Mouse (Mus musculus) left cerebral cortex, adult 8-10 months (tissue): ENCODE measurements at regions not wholly inside any gene's neighbourhood (a gene's known extent, or its start where the extent isn't known, plus 50 kb on each side); places are given as distances from the start of the nearest gene placed in this dataset.
A peak's percentile ranks its signal among the peaks of the same experiment; 100 is the strongest.

ENCODE experiments used
- DNase-seq, 2 experiments: peaks; one replicate each; pipeline ENCODE4 v3.0.0; 2022; ENCODE audit warnings: low spot score in 2 of 2

DNA sequence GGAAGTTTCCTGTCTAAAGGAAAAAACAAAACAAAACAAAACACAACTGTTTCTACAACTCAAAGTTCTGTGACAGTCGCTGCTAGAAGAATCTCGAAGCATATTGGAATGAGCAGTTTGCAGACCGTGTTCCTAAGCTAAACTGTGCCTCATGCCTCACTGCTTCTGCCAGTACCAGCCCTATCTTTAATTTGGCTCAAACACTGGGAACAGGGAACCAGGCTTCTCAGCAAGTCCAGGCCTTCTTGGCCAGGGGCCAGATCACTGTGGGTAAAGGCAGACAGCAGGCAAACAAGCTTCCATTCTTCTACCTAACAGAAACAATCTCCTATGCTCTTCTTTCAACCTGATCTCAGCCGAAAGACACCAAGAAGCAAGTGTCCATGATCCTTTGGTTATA lies 56.5 kb downstream of the Tmsb4x start:
- peak in 1 of 2 experiments; percentile 25 for DNase-seq

GRCm38 (mm10) chrX:167151341-167151740 lies 57.8 kb downstream of the Tmsb4x start:
- DNase-seq = no peak

- no peak for DNase-seq
Observed at GRCm38 (mm10) chrX:167149400-167149799, 59.7 kb downstream of the Tmsb4x start.

GRCm38 (mm10) chrX:167146513-167147360 lies 62.4 kb downstream of the Tmsb4x start:
- DNase-seq = peak in 1 of 2 experiments; percentile 46

- DNase-seq = no peak
Observed at GRCm38 (mm10) chrX:167145508-167146182, 63.5 kb downstream of the Tmsb4x start.

- no peak for DNase-seq
Observed at GRCm38 (mm10) chrX:167139110-167139509, 70.0 kb downstream of the Tmsb4x start.

DNA sequence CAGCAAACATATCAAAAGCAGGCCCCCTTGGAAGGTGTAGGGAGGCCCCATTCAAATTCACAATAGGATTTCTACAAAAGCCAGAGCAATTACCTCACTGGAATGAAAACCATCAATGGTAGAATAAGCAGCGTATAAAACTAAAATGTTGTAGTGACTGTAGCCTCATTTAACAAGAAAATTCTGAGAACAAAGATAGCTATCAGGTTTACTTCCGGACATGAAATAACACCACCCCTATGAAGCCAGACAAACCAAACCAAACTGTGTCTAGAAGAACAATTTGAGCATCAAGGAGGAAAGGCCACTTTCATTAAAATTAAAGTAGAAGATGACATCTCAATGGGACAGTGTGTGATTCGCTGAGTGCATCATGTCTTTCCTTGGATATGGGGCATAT lies 74.9 kb downstream of the Tmsb4x start:
- DNase-seq = no peak

GRCm38 (mm10) chrX:167132989-167133395 lies 76.1 kb downstream of the Tmsb4x start:
- DNase-seq = no peak

GRCm38 (mm10) chrX:167131317-167131716 lies 77.8 kb downstream of the Tmsb4x start:
- DNase-seq = no peak

- DNase-seq = no peak
Observed at GRCm38 (mm10) chrX:167130601-167131000, 78.5 kb downstream of the Tmsb4x start.

GRCm38 (mm10) chrX:167119288-167119687 lies 89.8 kb downstream of the Tmsb4x start:
- DNase-seq = no peak

DNA sequence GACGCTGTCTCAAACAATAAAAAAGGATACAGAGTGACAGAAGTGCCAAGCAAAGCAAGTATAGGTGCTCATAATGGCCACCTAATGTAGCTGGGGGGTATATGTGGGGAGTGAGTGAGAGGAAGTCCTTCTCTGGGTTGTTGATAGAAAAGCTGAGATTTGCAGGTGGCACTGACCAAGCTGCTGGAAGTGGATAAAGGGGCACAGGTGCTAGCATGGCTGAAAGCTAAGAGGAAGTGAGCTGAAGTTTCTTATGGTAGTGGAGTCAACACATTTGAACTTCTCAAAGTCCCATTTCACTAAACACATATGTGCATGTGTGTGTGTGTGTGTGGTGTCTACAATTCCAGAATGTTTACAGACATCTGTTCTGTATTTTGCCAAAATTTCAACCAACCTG lies 94.0 kb downstream of the Tmsb4x start:
- DNase-seq = no peak

DNA sequence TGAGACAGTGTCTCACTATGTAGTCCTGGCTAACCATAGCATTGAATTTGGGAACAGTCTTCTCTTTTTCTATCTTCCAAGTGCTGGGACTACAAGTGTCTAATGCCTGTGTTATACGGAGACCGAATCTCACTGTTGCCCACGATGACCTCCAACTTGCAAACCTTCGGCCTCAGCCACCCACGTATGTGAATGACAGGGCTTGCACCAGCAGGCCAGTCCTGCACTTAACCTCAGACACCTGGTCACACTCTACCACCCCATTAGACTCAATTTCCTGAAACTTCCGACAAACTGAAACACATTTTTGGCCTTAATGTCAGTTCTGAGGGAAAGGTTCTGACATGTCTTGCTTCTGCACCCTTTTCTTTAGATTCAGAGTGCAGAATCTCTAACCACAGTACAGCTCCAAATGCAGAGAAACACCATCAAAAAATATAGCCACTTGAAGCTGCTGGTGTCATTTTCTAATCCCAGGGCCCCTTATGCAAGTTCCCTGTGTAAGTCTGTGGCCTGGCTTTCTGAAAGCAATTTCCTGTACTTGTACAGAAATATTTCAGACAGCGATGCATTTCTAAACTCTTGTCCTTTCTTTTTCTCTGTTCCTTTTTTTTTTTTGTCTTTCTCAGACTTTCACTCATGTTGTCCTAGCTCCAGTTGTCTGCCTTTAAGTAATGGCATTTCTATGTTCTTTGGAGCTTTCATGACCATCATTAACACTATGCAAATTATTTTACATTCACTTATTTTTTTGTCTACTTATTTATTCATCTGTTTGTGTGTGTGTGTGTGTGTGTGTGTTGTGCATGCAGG lies 97.8 kb downstream of the Tmsb4x start:
- no peak for DNase-seq

DNA sequence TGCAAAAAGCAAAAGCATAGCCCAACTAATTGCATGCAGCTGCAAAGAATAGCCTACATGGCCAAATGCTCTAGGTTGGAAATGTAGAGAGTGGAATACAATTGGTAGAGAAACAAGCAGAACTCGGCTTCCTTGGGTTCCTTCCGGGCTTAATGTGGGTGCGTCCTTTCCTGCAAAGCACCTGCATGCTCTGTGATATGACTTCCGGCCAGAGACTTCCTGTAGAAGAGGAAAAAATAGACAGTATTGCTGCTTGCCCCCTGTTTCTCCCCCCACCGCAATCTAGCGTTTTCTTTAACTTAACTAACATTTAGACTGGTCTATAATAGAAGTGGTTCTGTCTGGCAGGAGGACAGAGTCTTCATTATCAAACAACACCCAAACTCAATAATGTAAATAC lies 100.8 kb downstream of the Tmsb4x start:
- DNase-seq = no peak

DNA sequence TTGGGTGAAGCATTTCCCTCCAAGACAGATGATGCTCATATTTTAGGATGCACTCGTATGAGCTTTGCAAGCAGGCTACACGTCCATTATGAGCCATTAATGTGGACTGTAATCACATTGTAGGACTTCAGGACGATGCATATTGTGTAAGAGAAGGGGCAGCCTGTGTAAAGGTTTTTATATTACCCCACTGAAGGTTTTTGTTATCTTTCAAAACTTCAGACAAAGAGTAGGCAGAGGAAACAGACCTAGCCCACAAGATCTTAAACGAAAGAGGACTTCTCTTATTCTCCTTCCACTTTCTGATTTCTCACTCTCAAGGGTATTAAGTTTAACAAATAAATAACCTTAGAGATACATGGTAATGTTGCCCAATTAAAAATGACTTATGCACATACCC lies 101.6 kb downstream of the Tmsb4x start:
- no peak for DNase-seq

- peak in 1 of 2 experiments; percentile 22 for DNase-seq
Observed at GRCm38 (mm10) chrX:167105931-167106417, 103.1 kb downstream of the Tmsb4x start.

GRCm38 (mm10) chrX:167105354-167105753 lies 103.8 kb downstream of the Tmsb4x start:
- no peak for DNase-seq

DNA sequence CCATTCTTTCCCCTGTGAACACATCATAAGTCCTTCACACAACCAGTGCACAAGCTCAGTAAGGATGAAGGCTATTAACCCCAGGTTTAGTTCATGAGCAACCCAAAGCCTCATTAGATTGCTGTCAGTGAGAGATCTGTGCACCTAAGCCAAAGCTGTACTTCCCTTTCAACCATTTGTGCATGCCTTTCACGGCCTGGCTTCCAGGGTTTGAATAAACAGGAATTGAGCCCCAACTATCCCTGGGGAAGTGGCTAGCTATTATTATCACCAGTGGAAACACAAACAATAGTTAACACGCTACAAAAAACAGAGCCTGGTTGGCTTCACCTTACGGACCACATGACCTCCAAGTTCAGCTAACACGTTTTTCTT lies 104.9 kb downstream of the Tmsb4x start:
- no peak for DNase-seq

- DNase-seq = no peak
Observed at GRCm38 (mm10) chrX:167103501-167104246, 105.4 kb downstream of the Tmsb4x start.

- DNase-seq = no peak
Observed at GRCm38 (mm10) chrX:167101929-167102328, 107.2 kb downstream of the Tmsb4x start.

DNA sequence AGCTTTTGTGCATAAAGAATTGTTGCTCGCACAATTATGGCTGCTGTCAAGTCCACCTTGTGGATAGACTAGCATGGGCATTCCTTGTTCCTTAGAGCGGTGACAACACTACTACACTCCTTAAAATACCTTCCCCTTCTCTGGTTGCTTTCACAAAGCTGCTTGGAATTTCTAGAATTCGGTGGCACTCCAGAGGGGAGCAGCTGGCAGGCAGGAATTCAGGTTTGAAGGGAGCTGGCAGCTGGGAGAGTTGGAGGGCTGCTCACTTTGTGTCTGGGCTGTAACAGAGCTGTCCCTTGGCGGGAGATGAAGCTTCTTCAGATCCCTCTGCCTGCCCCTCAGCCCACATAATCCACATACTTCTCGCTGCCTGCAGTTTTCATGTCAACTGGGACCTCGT lies 109.7 kb downstream of the Tmsb4x start:
- no peak for DNase-seq
